Mouse (Mus musculus) gastrocnemius, postnatal 4 days (tissue): ENCODE data around the gene B3galnt2. TPM values are rescaled to one million over a fixed set of nuclear protein-coding genes. Genes with fewer than 3 reads are reported as not detected.

ENCODE experiments used
- total RNA-seq, 2 experiments: library from RNA; stranded (reverse); gene quantifications; 2 replicates each; pipeline ENCODE4 v1.2.3; 2021

The B3galnt2 gene
- total RNA-seq, 2 experiments from 2014 or later: 29.3 to 33.4 TPM

Other genes starting within 250 kb of the B3galnt2 start
- gene Gng4, start 170.4 kb upstream of the B3galnt2 start, total RNA-seq: under 1 TPM; 0.80 to 0.86 TPM
- 10 to 100 TPM; 29.4 to 31.1 TPM for gene Tbce, start 85.2 kb downstream of the B3galnt2 start, total RNA-seq
- 10 to 100 TPM; 25.9 to 29.2 TPM for gene Arid4b, start 108.8 kb downstream of the B3galnt2 start, total RNA-seq
- 10 to 100 TPM; 24.1 to 29.7 TPM for gene Ggps1, start 109.0 kb downstream of the B3galnt2 start, total RNA-seq